Mouse (Mus musculus) thymus, adult 2 months (tissue): ENCODE measurements around the gene Dffa.

Experiments
- CTCF ChIP-seq: fragments of 200-500 bp; IDR thresholded peaks from 2 replicates; pipeline ENCODE4 v1.5.1; 2012; ENCODE audit warnings: mild to moderate bottlenecking, control low read depth, low read length, moderate library complexity, borderline replicate concordance; ENCODE audit not compliant: control insufficient read depth, poor library complexity, insufficient read depth; ENCODE audit errors: extremely low read depth
- POLR2A ChIP-seq: fragments of 200-500 bp; IDR thresholded peaks from 2 replicates; pipeline ENCODE4 v1.6.1; 2012; ENCODE audit warnings: mild to moderate bottlenecking, low read length, control low read depth, moderate library complexity; ENCODE audit not compliant: control insufficient read depth, poor library complexity, insufficient read depth; ENCODE audit errors: extremely low read depth

DNA sequence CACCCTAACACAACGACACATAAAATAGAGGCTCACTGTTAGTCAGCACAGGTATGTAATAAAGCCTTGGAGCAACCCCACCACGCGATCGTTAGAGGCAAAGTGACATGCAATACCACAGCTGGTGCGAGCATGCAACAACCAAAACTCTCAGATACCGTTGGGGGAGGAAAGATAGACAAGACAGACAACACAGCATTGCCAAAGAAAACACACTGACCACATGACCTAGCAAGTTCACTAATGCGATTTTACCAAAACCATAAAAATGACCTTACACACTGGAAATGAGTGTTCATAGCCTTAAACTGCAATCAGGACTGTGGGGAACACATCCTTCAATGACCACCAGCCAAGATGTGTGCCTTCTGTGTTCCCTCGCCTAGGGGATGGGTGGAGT, 12.6 kb upstream of the Dffa start:
- TF ChIP-seq POLR2A (no peak), CTCF (no peak)
